Mouse (Mus musculus): ENCODE results near the gene Trim71.

GRCm38 (mm10) chr9:114536628-114537027 is 27.5 kb downstream of the Trim71 start:
- TF ChIP-seq FLI1 (IDR thresholded peaks at IDR 0.05; ENCODE audit: low read length) (no peak), GATA1 (IDR thresholded peaks at IDR 0.05; ENCODE audit: borderline replicate concordance, low read length) (no peak)
